Mouse (Mus musculus) heart, embryonic 10.5 days (tissue): ENCODE measurements around the gene Eid1. TPM values are rescaled to one million over a fixed set of nuclear protein-coding genes. Genes with fewer than 3 reads are reported as not detected.

ENCODE experiments used
- DNase-seq: peaks from one replicate; pipeline ENCODE4 v3.0.0-alpha.2; 2017; ENCODE audit warnings: low spot score
- H3K27ac ChIP-seq: fragments of 300-500 bp; sonication (generic); 2 replicates; pipeline ENCODE4 v1.5.1; 2016; ENCODE audit warnings: mild to moderate bottlenecking
- H3K27me3 ChIP-seq: fragments of 300-500 bp; sonication (generic); 2 replicates; pipeline ENCODE4 v1.6.1; 2016; ENCODE audit warnings: mild to moderate bottlenecking; ENCODE audit not compliant: poor library complexity, insufficient read depth, severe bottlenecking
- H3K36me3 ChIP-seq: fragments of 300-500 bp; sonication (generic); 2 replicates; pipeline ENCODE4 v1.6.1; 2016; ENCODE audit warnings: mild to moderate bottlenecking, moderate library complexity
- H3K4me1 ChIP-seq: fragments of 300-500 bp; sonication (generic); 2 replicates; pipeline ENCODE4 v1.6.1; 2016; ENCODE audit warnings: mild to moderate bottlenecking
- H3K4me3 ChIP-seq: fragments of 300-500 bp; sonication (generic); 2 replicates; pipeline ENCODE4 v1.5.1; 2016; ENCODE audit warnings: mild to moderate bottlenecking, moderate library complexity
- H3K9me3 ChIP-seq: fragments of 300-500 bp; sonication (generic); 2 replicates; pipeline ENCODE4 v1.6.1; 2016; ENCODE audit warnings: mild to moderate bottlenecking, moderate library complexity
- WGBS: fragments of 180-500 bp; shearing (Covaris S2); methylation state at CpG from one replicate; pipeline ENCODE4 v1.1.7; 2016; 5-methylcytosine and 5-hydroxymethylcytosine counted together
- polyA plus RNA-seq: library from polyadenylated mRNA; unstranded; fragments of >200 nt; fragmentation: Nextera tagmentation; extraction: Ambion mirVana; gene quantifications from 2 replicates; pipeline ENCODE4 v1.2.1, GENCODE M21; 2016

The Eid1 gene
- polyA plus RNA-seq = 124 and 142 TPM in 2 replicates

GRCm38 (mm10) chr2:125672957-125673631 lies at the start of gene Eid1:
Gene Eid1, plus strand, starts transcription at chr2:125673095.
- Histone ChIP-seq H3K4me3 (peak within 1 kb of the TSS; percentile 80), H3K27ac (peak within 1 kb of the TSS; percentile 96), H3K9me3 (no peaks in the 10 kb centered on the region), H3K27me3 (no peaks in the 10 kb centered on the region), H3K4me1 (peaks cover 8% of the 10 kb centered on the region; the same call in 1 of the 2 replicates), H3K36me3 (no peaks in the 10 kb centered on the region)
- WGBS = under 1% methylated on average over 61 of the region's 79 CpGs
- DNase-seq = peak; percentile 86

DNA sequence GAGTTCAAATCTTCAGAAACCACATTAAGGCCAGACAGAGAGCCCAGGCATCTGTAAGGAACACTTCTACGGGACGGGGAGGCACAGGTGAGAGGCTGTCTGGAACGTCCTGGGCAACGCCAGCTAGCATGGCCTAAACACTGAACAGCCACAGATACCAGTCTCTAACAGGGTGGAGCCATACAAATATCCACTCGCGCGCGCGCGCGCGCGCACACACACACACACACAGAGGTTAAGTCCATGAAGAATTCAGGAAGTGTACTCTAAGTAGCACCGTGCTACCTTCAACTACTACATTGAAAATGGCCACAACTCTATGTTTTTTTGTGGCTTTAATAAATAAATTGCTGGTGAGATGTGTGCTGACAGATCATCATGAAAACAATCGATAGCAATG lies 49.7 kb upstream of the Eid1 start:
- H3K9me3 ChIP-seq = no peaks in the 10 kb centered on the region
- H3K27me3 ChIP-seq = no peaks in the 10 kb centered on the region
- DNase-seq = no peak
- no peak overlapping the region for H3K27ac ChIP-seq
- 94% methylated on average over 15 of the region's 15 CpGs for WGBS
- 0 out of 2 replicates have a peak overlapping the region, but pooled peaks have one; percentile 81 for H3K4me3 ChIP-seq
- peaks cover 22% of the 10 kb centered on the region for H3K4me1 ChIP-seq
- peaks cover 23% of the 10 kb centered on the region for H3K36me3 ChIP-seq

- DNase-seq = no peak
- no peaks in the 10 kb centered on the region for H3K9me3 ChIP-seq
- peak overlapping the region; percentile 89; the same call in 1 of the 2 replicates for H3K27ac ChIP-seq
- H3K4me1 ChIP-seq = peaks cover 28% of the 10 kb centered on the region
- no peaks in the 10 kb centered on the region for H3K27me3 ChIP-seq
- 16% methylated on average over 9 of the region's 9 CpGs for WGBS
- H3K36me3 ChIP-seq = peaks cover 14% of the 10 kb centered on the region
- peak overlapping the region; percentile 81 for H3K4me3 ChIP-seq
These were observed 48.7 kb upstream of the Eid1 start for GRCm38 (mm10) chr2:125624127-125624685.

- no peaks in the 10 kb centered on the region for H3K27me3 ChIP-seq
- H3K36me3 ChIP-seq = peaks cover 7% of the 10 kb centered on the region
- peak within 1 kb of the TSS; percentile 81 for H3K4me3 ChIP-seq
- WGBS = under 1% methylated on average over 50 of the region's 50 CpGs
- H3K4me1 ChIP-seq = peaks cover 31% of the 10 kb centered on the region
- H3K9me3 ChIP-seq = no peaks in the 10 kb centered on the region
- peak within 1 kb of the TSS; percentile 89 for H3K27ac ChIP-seq
- peak; percentile 99 for DNase-seq
These were observed 48.0 kb upstream of the Eid1 start, which contains the start of gene Cep152 for GRCm38 (mm10) chr2:125624837-125625351. Gene Cep152, minus strand, starts transcription at chr2:125625113.

DNA sequence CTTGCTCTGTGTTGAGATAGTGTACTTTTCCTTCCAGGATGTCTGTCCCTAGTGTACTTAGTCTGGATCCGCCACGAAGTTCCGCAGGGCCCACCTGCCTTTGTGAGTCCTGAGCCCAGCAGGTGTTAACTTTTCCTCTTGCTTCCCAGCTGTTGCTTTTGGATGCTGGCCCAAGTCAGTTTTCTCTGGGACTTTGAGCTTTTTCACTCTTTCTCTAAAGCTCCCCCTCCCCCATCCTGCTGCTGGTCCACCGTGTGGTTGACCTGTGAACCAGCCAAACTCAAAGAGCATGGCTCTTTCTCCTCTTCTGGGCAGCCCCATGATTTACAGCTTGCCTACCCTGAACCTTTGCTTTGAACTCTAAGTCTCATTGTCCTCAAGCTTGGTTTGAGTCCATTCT lies 46.4 kb upstream of the Eid1 start:
- H3K9me3 ChIP-seq = no peaks in the 10 kb centered on the region
- no peak for DNase-seq
- no peak overlapping the region for H3K27ac ChIP-seq
- H3K4me3 ChIP-seq = no peak overlapping the region
- H3K4me1 ChIP-seq = peaks cover 34% of the 10 kb centered on the region
- H3K27me3 ChIP-seq = no peaks in the 10 kb centered on the region
- 90% methylated on average over 4 of the region's 4 CpGs for WGBS
- no peaks in the 10 kb centered on the region for H3K36me3 ChIP-seq

GRCm38 (mm10) chr2:125628487-125628886 lies 44.4 kb upstream of the Eid1 start:
- 51% methylated on average over 6 of the region's 6 CpGs for WGBS
- Histone ChIP-seq H3K9me3 (no peaks in the 10 kb centered on the region), H3K36me3 (no peaks in the 10 kb centered on the region), H3K4me1 (peaks cover 29% of the 10 kb centered on the region), H3K4me3 (no peak overlapping the region), H3K27ac (peak overlapping the region; percentile 60), H3K27me3 (no peaks in the 10 kb centered on the region)
- DNase-seq = peak; percentile 81

GRCm38 (mm10) chr2:125630010-125630409 lies 42.9 kb upstream of the Eid1 start:
- peaks cover 20% of the 10 kb centered on the region for H3K4me1 ChIP-seq
- DNase-seq = no peak
- H3K9me3 ChIP-seq = no peaks in the 10 kb centered on the region
- no peaks in the 10 kb centered on the region for H3K36me3 ChIP-seq
- no peak overlapping the region for H3K4me3 ChIP-seq
- peak overlapping the region; percentile 25; the same call in 1 of the 2 replicates for H3K27ac ChIP-seq
- H3K27me3 ChIP-seq = no peaks in the 10 kb centered on the region
- WGBS = 65% methylated on average over 2 of the region's 2 CpGs

- Histone ChIP-seq H3K9me3 (no peaks in the 10 kb centered on the region), H3K4me3 (no peak overlapping the region), H3K4me1 (no peaks in the 10 kb centered on the region), H3K36me3 (no peaks in the 10 kb centered on the region), H3K27me3 (no peaks in the 10 kb centered on the region), H3K27ac (no peak overlapping the region)
- no peak for DNase-seq
- WGBS = 76% methylated on average over 7 of the region's 7 CpGs
These were observed 35.6 kb upstream of the Eid1 start for GRCm38 (mm10) chr2:125637331-125637730.

DNA sequence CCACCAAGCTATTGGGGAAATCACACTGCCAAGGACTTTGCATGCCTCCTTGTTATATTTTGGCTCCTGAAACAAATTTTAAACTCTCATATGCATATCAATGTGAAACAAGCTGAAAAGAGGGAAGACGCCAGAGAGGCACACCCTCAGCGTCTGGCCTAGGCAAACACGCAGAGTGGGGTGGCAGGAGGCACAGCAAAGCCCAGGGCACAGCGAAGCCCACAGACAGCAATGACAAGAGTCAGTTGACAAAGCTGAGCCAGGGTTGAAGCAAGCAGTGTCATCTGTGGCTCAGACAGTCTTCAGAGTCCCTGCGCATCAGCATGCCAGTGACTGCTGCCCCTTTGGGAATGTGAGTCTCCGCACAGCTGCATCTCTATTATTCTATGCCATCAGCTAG lies 28.0 kb upstream of the Eid1 start:
- WGBS = 88% methylated on average over 6 of the region's 6 CpGs

DNA sequence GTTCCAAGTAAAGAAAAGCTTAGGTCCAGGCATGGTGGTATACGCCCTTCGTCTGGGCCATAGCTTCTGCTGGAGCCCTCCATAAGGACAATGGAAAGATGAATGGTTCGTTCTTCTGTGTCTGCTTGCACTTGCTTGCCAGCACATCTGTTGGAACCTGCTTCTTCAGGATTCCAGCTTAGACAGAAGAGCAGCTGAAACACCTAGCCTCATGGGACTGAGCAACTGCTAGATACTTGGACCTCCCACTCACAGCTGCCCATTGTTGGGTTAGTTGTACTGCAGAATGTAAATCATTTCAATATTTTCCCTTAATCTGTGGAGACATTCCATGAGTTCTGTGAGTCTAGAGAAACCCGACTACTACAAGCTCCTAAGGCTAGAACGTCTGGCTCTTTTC lies 22.9 kb upstream of the Eid1 start:
- no peak overlapping the region for H3K4me3 ChIP-seq
- no peaks in the 10 kb centered on the region for H3K36me3 ChIP-seq
- peaks cover 7% of the 10 kb centered on the region; the same call in 1 of the 2 replicates for H3K4me1 ChIP-seq
- no peaks in the 10 kb centered on the region for H3K9me3 ChIP-seq
- H3K27ac ChIP-seq = no peak overlapping the region
- no peak for DNase-seq
- no peaks in the 10 kb centered on the region for H3K27me3 ChIP-seq
- 84% methylated on average over 5 of the region's 5 CpGs for WGBS

More for the DNA sequence above, 28.0 kb upstream of the Eid1 start:
- no peaks in the 10 kb centered on the region for H3K36me3 ChIP-seq
- peaks cover 7% of the 10 kb centered on the region; the same call in 1 of the 2 replicates for H3K4me1 ChIP-seq
- no peaks in the 10 kb centered on the region for H3K9me3 ChIP-seq
- H3K27me3 ChIP-seq = no peaks in the 10 kb centered on the region
- H3K27ac ChIP-seq = no peak overlapping the region
- no peak overlapping the region for H3K4me3 ChIP-seq
- DNase-seq = no peak

DNA sequence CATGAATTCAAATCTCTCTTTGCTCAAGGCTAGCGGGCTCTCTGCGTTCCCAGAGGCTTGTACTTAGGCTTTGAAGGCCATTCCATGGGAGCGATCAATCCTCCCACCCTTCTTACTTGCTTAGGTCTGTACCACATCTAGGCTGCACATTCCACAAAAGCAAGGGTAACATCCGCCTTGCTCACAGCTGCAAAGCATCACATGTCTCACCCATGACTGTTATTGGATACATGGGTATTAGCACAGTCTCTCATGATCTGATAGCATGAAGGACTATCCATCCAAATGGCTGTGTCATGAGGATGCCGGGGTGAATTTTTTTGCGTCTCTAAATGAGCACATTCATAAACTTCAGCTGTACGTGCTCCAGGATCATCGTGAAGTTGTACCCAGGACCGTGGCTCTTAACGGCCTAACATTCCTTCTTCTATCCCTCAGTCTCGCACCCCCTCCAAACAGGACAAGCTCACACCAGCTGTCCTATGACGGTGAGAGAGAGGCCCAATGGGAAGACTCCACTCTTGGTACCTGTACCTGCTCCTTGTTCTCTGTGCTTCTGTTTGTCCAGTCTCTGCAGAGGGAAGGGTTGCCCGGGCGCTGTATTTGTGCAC lies 22.0 kb upstream of the Eid1 start:
- H3K36me3 ChIP-seq = no peaks in the 10 kb centered on the region
- H3K27ac ChIP-seq = no peak overlapping the region
- no peak for DNase-seq
- 89% methylated on average over 14 of the region's 14 CpGs for WGBS
- H3K9me3 ChIP-seq = no peaks in the 10 kb centered on the region
- H3K4me3 ChIP-seq = no peak overlapping the region
- H3K27me3 ChIP-seq = no peaks in the 10 kb centered on the region
- H3K4me1 ChIP-seq = peaks cover 7% of the 10 kb centered on the region; the same call in 1 of the 2 replicates

DNA sequence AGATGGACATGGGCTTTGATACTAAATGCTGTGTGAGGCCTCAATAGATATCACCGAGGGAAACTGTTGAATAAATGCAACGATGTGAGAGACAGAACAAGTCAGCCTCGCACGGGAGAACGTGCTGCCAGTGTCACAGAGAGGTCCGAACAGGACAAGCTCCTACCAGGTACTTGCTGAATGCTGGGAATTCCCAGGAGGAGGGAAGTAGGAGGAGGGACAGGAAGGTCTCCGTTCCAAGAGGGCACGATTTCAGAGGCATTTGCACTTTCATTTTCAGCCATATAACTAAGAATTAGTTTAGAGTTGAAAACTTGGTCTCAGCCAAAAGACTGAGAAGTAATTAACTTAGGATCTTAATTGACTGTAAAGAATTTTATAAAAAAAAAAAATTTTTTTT lies 21.3 kb upstream of the Eid1 start:
- Histone ChIP-seq H3K4me1 (peaks cover 7% of the 10 kb centered on the region; the same call in 1 of the 2 replicates), H3K36me3 (no peaks in the 10 kb centered on the region), H3K4me3 (no peak overlapping the region), H3K27ac (no peak overlapping the region), H3K9me3 (no peaks in the 10 kb centered on the region), H3K27me3 (no peaks in the 10 kb centered on the region)
- no peak for DNase-seq
- WGBS = 80% methylated on average over 8 of the region's 8 CpGs

DNA sequence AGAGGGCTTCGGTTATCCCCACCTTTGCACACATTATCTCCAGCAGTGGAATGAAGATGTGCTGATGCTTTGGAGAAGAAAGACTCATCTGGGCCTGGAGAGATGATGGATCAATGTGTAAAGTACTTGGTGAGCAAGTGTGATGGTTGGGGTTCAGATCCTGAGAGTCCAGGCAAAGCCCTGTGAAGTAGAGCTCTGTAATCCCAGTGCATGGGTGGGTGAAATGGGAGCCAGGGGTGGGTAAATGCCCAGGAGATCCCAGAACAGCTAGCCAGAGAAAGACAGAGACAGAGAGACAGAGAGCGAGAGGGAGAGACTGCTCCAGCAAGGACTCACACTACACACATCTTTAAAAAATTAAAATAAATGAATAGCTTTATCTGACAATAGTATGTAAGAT lies 19.6 kb upstream of the Eid1 start:
- H3K27me3 ChIP-seq = no peaks in the 10 kb centered on the region
- no peak overlapping the region for H3K27ac ChIP-seq
- H3K9me3 ChIP-seq = no peaks in the 10 kb centered on the region
- H3K4me1 ChIP-seq = no peaks in the 10 kb centered on the region
- WGBS = 89% methylated on average over 2 of the region's 2 CpGs
- no peak overlapping the region for H3K4me3 ChIP-seq
- no peak for DNase-seq
- no peaks in the 10 kb centered on the region for H3K36me3 ChIP-seq
